Mouse (Mus musculus): ENCODE measurements at regions not wholly inside any gene's neighbourhood (a gene's known extent, or its start where the extent isn't known, plus 50 kb on each side); places are given as distances from the start of the nearest gene placed in this dataset.

- TF ChIP-seq CHD2 (IDR thresholded peaks at IDR 0.05; ENCODE audit: low read length) (no peak), USF1 (IDR thresholded peaks at IDR 0.05; ENCODE audit: low read depth, low read length) (no peak), ETS1 (IDR thresholded peaks at IDR 0.05; ENCODE audit: low read depth, low read length) (no peak), POLR2A (IDR thresholded peaks at IDR 0.05; ENCODE audit: control insufficient read depth in 1 of 2, insufficient read depth in 1 of 2, low read depth in 1 of 2, low read length in 2 of 2, poor library complexity in 1 of 2) (no peak), EP300 (IDR thresholded peaks at IDR 0.05; ENCODE audit: low read depth in 1 of 2, low read length in 2 of 2) (no peak), CTCF (IDR thresholded peaks at IDR 0.05 in 2 of 3, conservative IDR thresholded peaks at IDR 0.05 in 1 of 3; ENCODE audit: control insufficient read depth in 1 of 3, insufficient read depth in 1 of 3, low read depth in 2 of 3, low read length in 3 of 3, poor library complexity in 1 of 3, severe bottlenecking in 1 of 3) (no peak), MAZ (IDR thresholded peaks at IDR 0.05; ENCODE audit: low read depth, low read length) (no peak), TAL1 (IDR thresholded peaks at IDR 0.05; ENCODE audit: low read length) (no peak), GATA1 (IDR thresholded peaks at IDR 0.05; ENCODE audit: low read depth, low read length) (no peak), ZKSCAN1 (IDR thresholded peaks at IDR 0.05; ENCODE audit: low read depth, low read length) (no peak), E2F4 (IDR thresholded peaks at IDR 0.05; ENCODE audit: borderline replicate concordance, low read depth, low read length) (no peak), KAT2A (conservative IDR thresholded peaks at IDR 0.05; ENCODE audit: low read depth, low read length) (no peak), POLR2AphosphoS2 (IDR thresholded peaks at IDR 0.05; ENCODE audit: low read length) (no peak), SMC3 (IDR thresholded peaks at IDR 0.05; ENCODE audit: low read depth, low read length) (no peak)
These were observed 297.7 kb upstream of the Nmur2 start for GRCm38 (mm10) chr11:56338511-56338910.
